Mouse (Mus musculus) spleen, adult 2 months (tissue): Measurements from ENCODE around the gene Pidd1. TPM values are rescaled to one million over a fixed set of nuclear protein-coding genes. Genes with fewer than 3 reads are reported as not detected.
A peak's percentile ranks its signal among the peaks of the same experiment; 100 is the strongest.

Source experiments
- DNase-seq, 2 experiments: peaks; one replicate each; pipeline versions ENCODE4 v3.0.0 to v3.0.0-alpha.2; 2012 to 2021; ENCODE audit warnings: low spot score in 2 of 2, low read depth in 1 of 2
- H3K27ac ChIP-seq: fragments of 200-500 bp; 2 replicates; pipeline ENCODE4 v1.5.1; 2012; ENCODE audit warnings: low read length, inconsistent platforms; ENCODE audit not compliant: insufficient read depth
- H3K27me3 ChIP-seq: fragments of 200-500 bp; 2 replicates; pipeline ENCODE4 v1.6.1; 2012; ENCODE audit warnings: mild to moderate bottlenecking, moderate library complexity, low read length, inconsistent platforms; ENCODE audit not compliant: control insufficient read depth, insufficient read depth
- H3K36me3 ChIP-seq: fragments of 200-500 bp; 2 replicates; pipeline ENCODE4 v1.6.1; 2012; ENCODE audit warnings: mild to moderate bottlenecking, low read length, inconsistent platforms; ENCODE audit not compliant: control insufficient read depth, insufficient read depth
- H3K4me1 ChIP-seq: fragments of 200-500 bp; 2 replicates; pipeline ENCODE4 v1.6.1; 2011; ENCODE audit warnings: inconsistent platforms; ENCODE audit not compliant: control insufficient read depth, insufficient read depth, insufficient read length
- H3K4me3 ChIP-seq: fragments of 200-500 bp; 2 replicates; pipeline ENCODE4 v1.5.1; 2011; ENCODE audit warnings: mild to moderate bottlenecking, inconsistent platforms; ENCODE audit not compliant: insufficient read depth, insufficient read length; ENCODE audit errors: extremely low read depth
- CTCF ChIP-seq: fragments of 200-500 bp; IDR thresholded peaks from 2 replicates; pipeline ENCODE4 v1.5.1; 2011; ENCODE audit warnings: mild to moderate bottlenecking, inconsistent platforms; ENCODE audit not compliant: insufficient read depth, insufficient read length, insufficient replicate concordance; ENCODE audit errors: extremely low read depth
- POLR2A ChIP-seq: fragments of 200-500 bp; IDR thresholded peaks from 2 replicates; pipeline ENCODE4 v1.6.1; 2011; ENCODE audit warnings: low read depth, low read length, inconsistent platforms
- WGBS: fragments of 180-500 bp; shearing (Covaris S2); methylation state at CpG from one replicate; pipeline ENCODE4 v1.1.7; 2018; 5-methylcytosine and 5-hydroxymethylcytosine counted together
- polyA plus RNA-seq: library from polyadenylated mRNA; depleted of rRNA; stranded (reverse); fragments of >200 nt; gene quantifications from 2 replicates; pipeline ENCODE4 v1.2.3, GENCODE M21; 2012

Pidd1 gene
- polyA plus RNA-seq, 1 experiment = 20.4 TPM

DNA sequence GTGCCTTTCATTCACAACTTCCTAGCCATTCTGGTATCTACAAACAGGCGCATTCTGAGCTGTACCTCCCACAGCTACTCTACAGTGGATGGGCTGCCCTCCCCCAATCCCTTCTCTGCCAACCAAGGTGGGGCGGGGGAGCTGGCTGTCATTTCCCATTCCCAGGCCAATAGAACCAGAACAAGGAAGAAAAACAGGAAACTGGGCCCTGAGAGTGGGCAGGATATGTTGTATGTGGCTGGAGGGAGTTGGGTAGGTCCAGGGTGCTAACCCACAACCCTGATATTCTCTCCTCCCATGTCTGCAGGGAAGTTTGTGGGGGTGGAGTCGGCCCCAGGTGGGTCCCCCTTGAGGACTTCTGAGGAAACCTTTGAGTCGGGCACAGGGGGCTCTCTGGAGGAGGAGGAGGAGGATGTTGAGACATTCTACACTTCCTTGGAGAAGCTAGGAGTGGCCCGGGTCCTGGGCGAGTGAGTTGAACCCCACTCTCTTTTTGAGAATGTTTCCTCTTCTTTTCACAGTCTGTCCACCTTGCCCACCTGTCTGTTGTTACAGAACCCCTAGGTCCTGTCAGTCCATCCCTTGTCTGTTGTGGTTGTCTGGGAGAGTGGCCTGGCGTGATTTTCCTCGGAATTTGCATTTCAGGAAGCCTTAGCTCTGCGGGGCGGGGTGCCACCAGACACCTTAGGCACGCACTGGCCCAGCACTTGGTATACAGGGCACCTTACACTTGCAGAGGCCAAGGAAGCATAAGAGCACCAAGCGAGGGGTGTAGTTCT is 20.2 kb upstream of the Pidd1 start:
- peaks cover 5% of the 10 kb centered on the region for H3K27me3 ChIP-seq
- H3K36me3 ChIP-seq = peaks cover 8% of the 10 kb centered on the region
- H3K4me1 ChIP-seq = peaks cover 18% of the 10 kb centered on the region

DNA sequence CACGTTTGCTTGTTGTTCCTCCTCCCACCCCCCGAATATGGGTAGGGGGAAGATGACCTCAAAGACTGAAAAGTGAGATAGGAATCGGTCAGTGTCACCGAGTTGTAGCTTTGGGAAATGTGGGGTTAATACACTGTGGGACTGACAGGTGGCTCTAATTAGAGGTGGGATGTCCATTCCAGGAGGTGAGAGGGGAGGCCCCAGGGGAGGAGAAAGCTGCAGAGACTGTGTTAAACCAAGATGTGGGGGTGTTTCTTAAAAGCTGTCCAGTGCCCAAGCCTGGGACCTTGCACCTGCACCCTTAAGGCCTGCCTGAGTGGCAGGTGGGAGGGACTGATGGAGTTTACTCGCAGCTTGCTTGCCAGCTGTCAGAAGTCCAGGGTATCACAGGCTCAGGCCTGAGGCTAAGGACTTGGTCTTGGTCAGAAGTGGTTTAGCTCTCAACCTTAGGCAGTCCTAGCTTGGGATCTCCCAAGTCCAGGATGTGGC is 18.6 kb upstream of the Pidd1 start:
- no peak for TF ChIP-seq CTCF
- no peak for TF ChIP-seq POLR2A
- Histone ChIP-seq H3K4me3 (peak overlapping the region; percentile 17; the same call in 1 of the 2 replicates), H3K4me1 (peaks cover 8% of the 10 kb centered on the region), H3K36me3 (peaks cover 20% of the 10 kb centered on the region), H3K27ac (no peak overlapping the region), H3K27me3 (peaks cover 5% of the 10 kb centered on the region)
- no peak for DNase-seq
- WGBS = 43% methylated on average over 5 of the region's 5 CpGs

More for the DNA sequence above, 20.2 kb upstream of the Pidd1 start:
- WGBS = 41% methylated on average over 12 of the region's 12 CpGs
- TF ChIP-seq POLR2A (no peak), CTCF (no peak)
- DNase-seq = no peak
- Histone ChIP-seq H3K27ac (no peak overlapping the region), H3K4me3 (no peak overlapping the region)

DNA sequence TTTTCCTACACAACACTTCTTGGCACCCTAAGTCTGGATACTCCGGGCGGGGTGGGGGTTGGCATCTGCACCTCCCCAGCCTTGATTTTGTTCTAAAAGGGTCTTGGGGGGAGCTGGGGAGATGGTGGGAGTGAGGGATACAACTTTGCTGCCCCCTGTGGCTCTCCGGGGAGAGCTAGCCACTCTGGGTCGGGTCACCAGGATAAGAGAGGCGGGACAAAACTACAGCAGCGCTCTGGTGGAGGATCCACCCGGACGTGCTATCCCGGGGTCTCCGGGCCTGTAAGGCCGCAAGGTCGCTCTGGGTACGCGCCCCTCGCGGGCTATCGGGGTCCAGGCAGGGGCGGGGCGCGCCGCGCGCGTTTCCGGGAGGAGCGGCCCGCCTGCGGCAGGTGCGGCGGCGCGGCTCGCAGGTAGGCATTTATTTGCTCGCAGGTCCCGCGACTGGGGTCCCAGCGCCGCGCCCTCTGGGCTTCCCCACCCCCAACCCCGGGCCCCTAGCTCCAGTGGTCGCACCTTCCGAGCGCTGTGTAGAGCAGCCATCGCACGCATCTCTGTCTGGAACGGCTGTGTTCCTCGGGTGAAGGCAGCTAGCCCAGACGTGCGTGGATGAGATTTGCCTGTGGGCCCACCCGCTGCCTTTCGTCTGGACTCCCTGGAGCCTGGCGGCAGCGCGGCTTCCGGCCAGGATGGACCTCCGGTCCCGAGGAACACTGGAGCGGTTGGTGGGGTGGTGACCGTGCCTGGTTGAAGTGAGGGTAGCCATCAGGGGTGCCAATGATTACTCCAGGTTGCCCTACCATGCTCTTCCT is 17.9 kb upstream of the Pidd1 start:
- 0 out of 2 replicates have a peak, but pooled peaks have one; percentile 1 for TF ChIP-seq CTCF
- TF ChIP-seq POLR2A = no peak
- Histone ChIP-seq H3K27ac (no peak overlapping the region; the same call in 1 of the 2 replicates), H3K4me3 (peak overlapping the region; percentile 31; the same call in 1 of the 2 replicates), H3K27me3 (peaks cover 5% of the 10 kb centered on the region), H3K36me3 (peaks cover 22% of the 10 kb centered on the region), H3K4me1 (peaks cover 8% of the 10 kb centered on the region)
- no peak for DNase-seq
- 9% methylated on average over 53 of the region's 59 CpGs for WGBS

DNA sequence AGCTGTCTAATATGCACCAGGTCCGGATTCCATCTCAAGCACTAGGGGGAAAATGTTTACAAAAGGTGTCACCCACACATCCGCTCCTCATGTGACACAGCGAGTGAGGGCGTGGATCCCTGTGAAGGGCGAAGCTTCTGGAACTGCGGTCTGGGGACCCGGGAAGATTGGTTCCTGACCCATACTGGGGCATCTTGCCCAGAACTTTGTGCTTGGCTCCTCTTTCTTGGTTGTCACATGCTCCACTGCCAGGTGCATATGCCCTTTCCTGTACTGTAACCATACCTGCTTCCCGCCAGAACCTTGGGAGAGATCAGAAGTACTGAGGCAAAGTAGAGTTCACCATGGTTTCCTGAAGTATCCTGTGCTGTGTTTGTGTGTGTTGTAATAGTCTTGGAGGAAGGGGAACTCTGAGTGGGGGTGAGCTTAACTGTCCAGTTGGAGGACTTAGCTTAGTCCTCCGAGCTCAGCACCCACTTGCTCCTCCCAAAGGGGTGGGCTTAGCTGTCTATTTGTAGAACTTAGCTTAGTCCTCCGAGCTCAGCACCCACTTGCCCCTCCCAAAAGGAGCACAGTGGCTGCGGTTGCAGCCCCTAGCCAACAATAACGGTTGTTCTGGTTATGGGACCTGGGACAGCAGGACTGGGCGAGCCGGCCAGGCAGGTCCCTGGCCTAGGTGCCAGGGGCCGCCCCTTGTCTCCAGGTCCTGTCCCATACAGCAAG is 16.7 kb upstream of the Pidd1 start, which contains the start of gene Cracr2b:
Gene Cracr2b (plus strand): TSS at position 704 of the 723 bp plus-strand sequence.
- WGBS = 83% methylated on average over 15 of the region's 15 CpGs
- TF ChIP-seq POLR2A (no peak), CTCF (no peak)
- no peak for DNase-seq
- H3K4me1 ChIP-seq = peaks cover 13% of the 10 kb centered on the region
- peaks cover 22% of the 10 kb centered on the region for H3K36me3 ChIP-seq
- H3K27ac ChIP-seq = no peak within 1 kb of the TSS; the same call in 1 of the 2 replicates
- H3K27me3 ChIP-seq = peaks cover 5% of the 10 kb centered on the region
- H3K4me3 ChIP-seq = peak within 1 kb of the TSS; percentile 31; the same call in 1 of the 2 replicates

DNA sequence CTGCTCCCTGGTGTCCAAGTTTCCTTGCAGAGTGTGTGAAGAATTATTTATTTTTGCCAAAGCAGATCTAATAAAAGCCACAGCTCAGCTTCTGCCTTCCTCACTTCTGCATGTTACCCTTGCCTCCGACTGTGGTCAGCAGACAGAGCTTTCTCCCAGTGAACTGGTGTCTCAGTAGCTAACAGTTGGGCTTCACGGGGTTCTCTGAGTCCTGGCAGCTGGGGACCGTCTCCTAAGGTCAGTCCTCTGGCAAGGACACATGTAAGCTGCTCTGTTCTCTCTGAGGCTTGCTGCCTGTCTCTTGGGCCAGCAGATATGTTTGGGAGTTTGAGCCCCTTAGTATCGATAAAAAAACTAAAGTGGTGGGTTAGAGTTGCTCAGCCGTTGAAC is 16.2 kb upstream of the Pidd1 start:
- TF ChIP-seq POLR2A = no peak
- no peak for TF ChIP-seq CTCF
- peaks cover 5% of the 10 kb centered on the region for H3K27me3 ChIP-seq
- WGBS = 83% methylated on average over 5 of the region's 5 CpGs
- no peak overlapping the region for H3K27ac ChIP-seq
- DNase-seq = no peak
- peaks cover 12% of the 10 kb centered on the region for H3K4me1 ChIP-seq
- H3K36me3 ChIP-seq = peaks cover 22% of the 10 kb centered on the region
- H3K4me3 ChIP-seq = no peak overlapping the region

DNA sequence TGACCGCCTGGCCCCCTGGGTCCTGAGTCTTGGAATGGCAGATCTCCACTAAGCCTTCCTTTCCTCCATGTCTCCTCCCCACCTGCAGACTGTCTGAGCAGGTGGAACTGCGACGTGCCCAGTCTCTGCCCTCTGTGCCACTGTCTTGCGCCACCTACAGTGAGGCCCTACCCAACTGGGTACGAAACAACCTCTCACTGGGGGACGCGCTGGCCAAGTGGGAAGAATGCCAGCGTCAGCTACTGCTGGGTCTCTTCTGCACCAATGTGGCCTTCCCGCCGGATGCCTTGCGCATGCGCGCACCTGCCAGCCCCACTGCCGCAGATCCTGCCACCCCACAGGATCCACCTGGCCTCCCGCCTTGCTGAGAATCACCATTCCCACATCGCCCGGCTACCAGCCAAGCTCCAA is 15.5 kb upstream of the Pidd1 start:
- Histone ChIP-seq H3K4me1 (peaks cover 13% of the 10 kb centered on the region), H3K27me3 (peaks cover 5% of the 10 kb centered on the region; the same call in 1 of the 2 replicates), H3K4me3 (no peak overlapping the region), H3K27ac (no peak overlapping the region), H3K36me3 (peaks cover 22% of the 10 kb centered on the region)
- peak in 1 of 2 experiments; percentile 4 for DNase-seq
- TF ChIP-seq POLR2A = no peak
- TF ChIP-seq CTCF = no peak
- 94% methylated on average over 17 of the region's 17 CpGs for WGBS
